Mouse (Mus musculus): ENCODE measurements at regions not wholly inside any gene's neighbourhood (a gene's known extent, or its start where the extent isn't known, plus 50 kb on each side); places are given as distances from the start of the nearest gene placed in this dataset.

GRCm38 (mm10) chr8:109012655-109013054, 481.2 kb upstream of the Pmfbp1 start:
- no peak for DNase-seq (ENCODE audit: extremely low spot score in 1 of 2, low spot score in 2 of 2)
- intact Hi-C loops (cut with DNase I), result no loop called here

DNA sequence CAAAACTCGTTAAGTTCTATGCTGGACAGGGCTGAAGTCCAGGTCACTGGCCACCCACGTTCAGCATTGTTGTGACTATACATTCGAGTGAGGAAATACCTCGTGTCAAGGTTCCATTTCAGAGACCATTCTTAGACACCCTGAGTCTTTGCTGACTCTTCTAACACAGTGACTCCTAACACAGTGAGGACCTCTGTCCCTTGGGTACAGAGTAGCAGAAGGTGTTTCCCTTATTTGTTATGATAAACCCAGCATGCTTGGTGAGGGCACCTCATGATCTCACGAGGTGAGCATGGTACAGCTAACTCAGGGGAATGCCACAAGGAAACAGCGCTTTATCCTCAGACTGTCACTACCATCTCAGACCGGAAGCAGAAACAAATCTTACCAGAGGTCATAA, 480.2 kb upstream of the Pmfbp1 start:
- no peak for DNase-seq (ENCODE audit: extremely low spot score in 1 of 2, low spot score in 2 of 2)
- intact Hi-C loops (cut with DNase I), result no loop called here

DNA sequence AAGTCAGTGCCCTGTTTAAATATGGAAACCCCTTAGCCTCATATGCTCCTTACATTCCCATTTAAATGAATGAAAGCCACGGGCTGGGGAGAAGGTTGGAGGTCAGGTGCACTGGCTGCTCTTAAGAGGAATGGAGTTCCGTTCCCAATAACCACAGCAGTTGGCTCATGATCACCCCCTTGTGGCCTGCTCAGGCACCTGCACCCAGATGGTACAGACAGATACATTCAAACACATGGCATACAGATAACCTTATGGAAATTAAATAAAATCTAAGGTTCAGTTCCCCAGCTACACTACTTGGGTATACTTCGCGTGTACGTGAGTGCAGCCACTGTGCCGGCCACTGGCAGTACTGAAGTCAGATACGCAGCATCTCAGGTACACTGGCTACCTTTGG, 479.1 kb upstream of the Pmfbp1 start:
- intact Hi-C loops (cut with DNase I), result no loop called here
- peak in 1 of 2 experiments; percentile 5 for DNase-seq (ENCODE audit: extremely low spot score in 1 of 2, low spot score in 2 of 2)

DNA sequence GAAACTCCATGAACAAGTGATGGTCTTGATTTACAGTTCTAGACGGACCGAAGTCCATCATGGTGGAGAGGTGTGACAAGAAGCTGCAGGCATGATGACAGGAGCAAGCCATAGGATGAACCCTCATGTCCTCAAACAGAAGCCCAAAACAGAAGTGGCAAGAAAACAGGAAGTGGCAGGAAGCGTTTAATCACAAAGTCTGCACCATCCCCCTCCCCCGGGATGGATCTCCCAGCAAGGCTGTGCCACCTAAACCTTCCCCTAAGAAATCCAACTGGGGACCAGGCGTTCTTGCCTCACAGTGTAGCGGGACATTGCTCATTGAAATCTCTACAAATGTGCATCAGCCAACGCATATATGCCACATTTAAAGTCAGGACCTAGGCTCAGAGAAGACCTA, 474.3 kb upstream of the Pmfbp1 start:
- intact Hi-C loops (cut with DNase I), result no loop called here
- DNase-seq (ENCODE audit: extremely low spot score in 1 of 2, low spot score in 2 of 2), result no peak

DNA sequence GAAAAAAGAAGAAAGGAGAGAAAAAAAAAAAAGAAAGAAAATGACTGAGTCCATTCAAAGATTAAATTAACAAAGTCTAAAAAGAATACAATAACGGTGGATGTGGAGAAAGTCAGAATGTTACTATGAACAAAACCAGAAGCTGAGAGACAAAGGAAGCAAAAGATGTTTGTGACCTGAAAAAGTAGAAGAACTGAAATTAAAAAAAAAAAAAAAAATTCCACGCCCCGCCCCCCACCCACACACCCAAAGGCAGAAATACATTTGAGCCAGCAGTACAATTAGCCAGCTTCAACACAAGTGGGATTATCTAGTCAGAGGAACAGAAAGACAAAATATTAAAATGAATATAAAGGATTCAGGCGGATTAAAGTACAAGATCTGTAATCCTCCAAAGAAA, 473.7 kb upstream of the Pmfbp1 start:
- intact Hi-C loops (cut with DNase I), result no loop called here
- no peak for DNase-seq (ENCODE audit: extremely low spot score in 1 of 2, low spot score in 2 of 2)

DNA sequence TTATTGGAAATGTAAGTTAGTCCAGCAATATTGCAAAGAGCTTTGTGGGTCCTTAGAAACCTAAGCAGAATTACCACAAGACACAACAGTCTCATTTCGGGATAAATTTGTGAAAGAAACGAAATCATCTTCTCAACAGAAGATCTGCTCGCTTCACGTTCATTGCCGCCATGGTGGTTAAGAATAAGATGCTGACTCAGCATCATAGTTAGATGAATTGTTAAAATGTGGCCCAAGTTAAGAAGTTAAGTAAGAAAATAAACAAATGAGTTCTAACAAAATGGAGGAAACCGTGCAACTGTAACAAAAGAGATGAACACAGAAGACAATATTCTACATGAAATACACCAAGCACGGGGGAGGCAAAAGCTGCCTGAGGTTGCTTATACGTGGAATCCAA, 465.9 kb upstream of the Pmfbp1 start:
- no peak for DNase-seq (ENCODE audit: extremely low spot score in 1 of 2, low spot score in 2 of 2)
- intact Hi-C loops (cut with DNase I), result no loop called here

GRCm38 (mm10) chr8:109053608-109054007, 440.2 kb upstream of the Pmfbp1 start:
- no peak for DNase-seq (ENCODE audit: extremely low spot score in 1 of 2, low spot score in 2 of 2)
- intact Hi-C loops (cut with DNase I), result no loop called here

DNA sequence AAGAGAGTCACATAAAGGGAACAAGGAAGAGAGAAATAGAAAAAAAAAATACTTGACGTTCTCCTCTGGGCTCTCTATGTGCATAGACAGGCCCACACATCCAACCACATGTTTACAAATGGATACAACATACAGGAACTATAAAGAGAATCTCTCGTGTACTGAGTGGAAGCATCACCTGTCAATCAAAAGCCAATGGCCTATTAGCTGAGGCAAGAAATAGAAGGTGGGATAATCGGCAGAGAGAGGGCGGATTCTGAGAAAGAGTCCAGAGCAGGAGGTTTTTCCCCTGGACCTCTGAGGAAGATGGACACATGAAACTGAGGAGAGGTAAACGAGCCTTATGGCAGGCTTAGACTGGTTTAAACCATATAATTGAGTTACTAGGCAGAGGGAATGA, 434.7 kb upstream of the Pmfbp1 start:
- intact Hi-C loops (cut with DNase I), result no loop called here
- DNase-seq (ENCODE audit: extremely low spot score in 1 of 2, low spot score in 2 of 2), result no peak

- DNase-seq (ENCODE audit: extremely low spot score in 1 of 2, low spot score in 2 of 2), result no peak
- intact Hi-C loops (cut with DNase I), result no loop called here
These were observed 431.5 kb upstream of the Pmfbp1 start for GRCm38 (mm10) chr8:109062376-109062775.

GRCm38 (mm10) chr8:109073715-109074114, 420.1 kb upstream of the Pmfbp1 start:
- no peak for DNase-seq (ENCODE audit: extremely low spot score in 1 of 2, low spot score in 2 of 2)
- intact Hi-C loops (cut with DNase I), result no loop called here

- peak in 1 of 2 experiments; percentile 17 for DNase-seq (ENCODE audit: extremely low spot score in 1 of 2, low spot score in 2 of 2)
- intact Hi-C loops (cut with DNase I), result no loop called here
These were observed 418.8 kb upstream of the Pmfbp1 start for GRCm38 (mm10) chr8:109075006-109075405.

DNA sequence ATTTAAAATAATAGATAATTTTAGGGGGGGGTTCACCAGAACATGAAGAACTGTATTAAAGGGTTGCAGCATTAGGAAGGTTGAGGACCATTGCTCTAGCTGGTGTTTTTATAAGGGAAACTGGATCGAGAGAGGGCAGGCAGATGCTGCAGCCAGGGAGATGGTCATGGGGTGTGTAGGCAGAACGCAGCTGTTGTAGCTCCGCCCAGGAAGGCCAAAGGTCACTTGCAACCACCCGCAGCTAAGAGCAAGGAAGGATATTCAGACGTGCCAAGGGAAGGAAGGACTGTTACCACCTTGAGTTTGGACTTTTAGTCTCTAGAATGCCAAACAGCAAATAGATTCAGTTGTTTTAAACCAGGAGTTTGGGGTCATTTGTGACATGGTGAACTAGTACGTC, 414.6 kb upstream of the Pmfbp1 start:
- no peak for DNase-seq (ENCODE audit: extremely low spot score in 1 of 2, low spot score in 2 of 2)
- intact Hi-C loops (cut with DNase I), result no loop called here

DNA sequence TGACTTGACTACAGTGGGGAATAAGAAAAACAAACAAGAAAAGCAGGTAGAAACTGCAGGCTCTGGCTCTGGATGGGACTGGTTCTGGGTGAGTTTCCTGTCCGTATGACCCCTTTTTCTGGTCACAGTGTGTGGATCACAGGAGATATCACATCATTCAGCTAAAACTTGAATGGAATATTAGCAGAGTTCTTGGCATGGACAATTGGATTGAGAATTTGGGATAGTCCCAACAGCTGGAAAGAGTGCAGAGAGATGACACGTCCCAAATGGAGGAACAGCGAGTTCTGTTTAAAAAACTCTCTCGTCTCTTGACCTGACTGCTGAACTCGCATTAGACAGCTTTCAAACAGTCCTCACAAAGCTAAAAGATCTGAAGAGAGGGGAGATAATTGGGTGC, 412.5 kb upstream of the Pmfbp1 start:
- intact Hi-C loops (cut with DNase I), result no loop called here
- DNase-seq (ENCODE audit: extremely low spot score in 1 of 2, low spot score in 2 of 2), result no peak

DNA sequence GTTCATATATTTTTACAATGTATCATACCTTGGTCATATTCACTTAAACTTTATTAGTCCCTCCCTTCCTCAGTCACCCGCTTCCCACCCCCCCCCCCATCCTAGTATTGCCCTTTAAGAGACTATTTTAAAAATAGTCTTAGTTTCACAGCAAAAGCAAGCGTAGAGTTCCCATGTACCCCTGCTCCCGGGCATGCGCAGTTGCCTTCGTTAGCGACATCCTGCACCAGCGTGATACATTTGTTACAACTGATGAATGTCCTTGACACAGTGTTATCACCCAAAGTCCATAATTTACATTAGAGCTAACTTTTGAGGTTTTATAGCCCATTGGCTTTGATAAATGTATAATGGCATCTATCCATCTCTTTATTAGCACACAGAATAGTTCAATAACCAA, 408.7 kb upstream of the Pmfbp1 start:
- no peak for DNase-seq (ENCODE audit: extremely low spot score in 1 of 2, low spot score in 2 of 2)
- intact Hi-C loops (cut with DNase I), result no loop called here

- no peak for DNase-seq (ENCODE audit: extremely low spot score in 1 of 2, low spot score in 2 of 2)
- intact Hi-C loops (cut with DNase I), result no loop called here
These were observed 406.0 kb upstream of the Pmfbp1 start for GRCm38 (mm10) chr8:109087781-109088180.

- intact Hi-C loops (cut with DNase I), result no loop called here
- DNase-seq (ENCODE audit: extremely low spot score in 1 of 2, low spot score in 2 of 2), result no peak
These were observed 394.2 kb upstream of the Pmfbp1 start for GRCm38 (mm10) chr8:109099671-109100070.

GRCm38 (mm10) chr8:109101416-109101815, 392.4 kb upstream of the Pmfbp1 start:
- DNase-seq (ENCODE audit: extremely low spot score in 1 of 2, low spot score in 2 of 2), result no peak
- intact Hi-C loops (cut with DNase I), result no loop called here

- intact Hi-C loops (cut with DNase I), result no loop called here
- no peak for DNase-seq (ENCODE audit: extremely low spot score in 1 of 2, low spot score in 2 of 2)
These were observed 389.0 kb upstream of the Pmfbp1 start for GRCm38 (mm10) chr8:109104798-109105326.

DNA sequence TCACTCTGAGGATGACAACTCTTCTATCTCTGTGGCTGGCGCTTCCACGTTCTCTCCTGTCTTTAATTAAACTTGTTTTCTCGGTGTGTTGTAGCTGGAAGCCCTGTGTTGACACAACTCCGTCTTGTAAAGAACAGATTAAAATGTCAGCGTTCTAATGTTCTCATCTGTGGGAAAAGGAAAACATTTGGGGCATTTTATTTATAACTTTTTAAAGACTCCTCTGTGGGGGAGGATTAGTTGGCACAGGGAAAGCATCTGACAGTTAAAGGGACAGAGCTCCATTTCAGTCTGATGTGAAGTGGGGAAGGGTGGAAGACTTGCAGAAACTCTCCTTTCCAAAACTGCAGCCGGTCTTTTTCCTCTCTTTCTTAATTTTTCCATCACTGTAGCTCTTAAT, 388.1 kb upstream of the Pmfbp1 start:
- intact Hi-C loops (cut with DNase I), result no loop called here
- DNase-seq (ENCODE audit: extremely low spot score in 1 of 2, low spot score in 2 of 2), result no peak

DNA sequence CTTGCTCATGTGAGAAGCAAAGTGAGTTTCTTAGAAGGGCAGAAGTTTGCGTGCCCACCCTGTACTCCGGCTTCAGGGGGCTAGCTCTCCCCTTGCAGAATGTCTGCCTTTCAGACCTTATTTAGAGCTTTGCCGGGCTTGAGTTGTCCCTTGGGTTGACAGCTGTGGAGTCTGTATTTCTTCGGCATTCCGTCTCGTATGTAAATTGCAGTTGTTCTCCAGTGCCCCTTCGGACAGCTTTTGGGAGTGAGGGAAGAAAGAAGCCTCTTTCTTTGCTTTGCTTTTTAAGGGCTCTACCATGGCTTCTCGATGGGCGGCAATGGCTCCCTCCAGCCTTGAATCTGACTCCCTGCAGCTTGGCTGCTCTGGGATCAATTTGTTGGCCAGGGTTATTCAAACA, 386.9 kb upstream of the Pmfbp1 start:
- no peak for DNase-seq (ENCODE audit: extremely low spot score in 1 of 2, low spot score in 2 of 2)
- intact Hi-C loops (cut with DNase I), result no loop called here

- no peak for DNase-seq (ENCODE audit: extremely low spot score in 1 of 2, low spot score in 2 of 2)
- intact Hi-C loops (cut with DNase I), result no loop called here
These were observed 386.1 kb upstream of the Pmfbp1 start for GRCm38 (mm10) chr8:109107762-109108161.

GRCm38 (mm10) chr8:109109390-109109789, 384.4 kb upstream of the Pmfbp1 start:
- DNase-seq (ENCODE audit: extremely low spot score in 1 of 2, low spot score in 2 of 2), result no peak
- intact Hi-C loops (cut with DNase I), result no loop called here
